Mouse (Mus musculus): Measurements from ENCODE around the gene Rnf149. TPM values are rescaled to one million over a fixed set of nuclear protein-coding genes. Genes with fewer than 3 reads are reported as not detected.
"Not testable (repeated sequence)": the region's sequence is repeated elsewhere in the genome, so short reads cannot be mapped to it uniquely, and the experiment has no call there.

Rnf149 gene
- total RNA-seq (2015) (56.1 and 61.0 TPM in 2 replicates), total RNA-seq (2017) (69.5 and 70.7 TPM in 2 replicates)

DNA sequence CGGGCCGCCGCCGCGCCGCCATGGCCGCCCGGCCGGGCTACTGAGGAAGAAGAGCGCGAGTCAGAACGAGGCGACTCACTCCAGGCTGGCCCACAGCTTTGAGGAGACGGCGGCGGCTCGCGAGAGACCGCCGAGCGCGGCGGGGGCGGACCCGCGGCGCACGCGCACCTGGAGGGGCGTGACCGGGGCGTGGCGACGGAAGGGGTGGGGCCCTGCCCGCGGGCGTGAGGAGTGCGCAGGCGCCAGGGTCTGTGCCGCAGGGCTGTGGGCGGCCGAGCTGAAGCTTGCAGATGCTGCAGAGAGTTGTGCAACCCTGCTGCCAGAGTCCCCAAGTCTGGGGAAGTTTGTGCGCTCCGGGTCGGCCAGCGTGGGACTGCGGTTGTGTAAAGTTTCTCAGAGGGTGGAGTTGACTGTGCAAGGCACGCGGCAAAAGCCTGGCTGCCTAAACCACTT lies at the start of gene Rnf149:
Gene Rnf149, minus strand, starts transcription at position 153 of the 453 bp plus-strand sequence.
- peak; percentile 80 for ATAC-seq (ENCODE audit: poor library complexity, severe bottlenecking)

DNA sequence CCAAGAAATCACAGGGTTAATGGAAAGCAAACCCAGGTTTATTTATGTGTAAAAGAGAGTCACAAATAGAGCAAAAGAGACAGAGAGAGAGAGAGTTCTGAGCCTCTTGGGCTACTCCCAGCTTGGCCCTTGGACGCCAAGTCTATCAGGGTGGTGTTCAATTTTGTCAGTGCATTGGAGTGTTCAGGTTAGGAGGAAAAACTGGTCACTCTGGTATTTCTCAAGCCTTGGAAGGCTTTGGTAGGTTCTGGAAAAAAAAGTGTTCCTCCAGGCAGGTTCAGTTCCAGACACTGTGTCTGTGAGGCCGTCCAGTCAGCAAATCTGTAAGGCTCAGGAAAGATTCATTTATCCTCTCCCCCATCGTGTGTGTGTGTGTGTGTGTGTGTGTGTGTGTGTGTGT lies 48.3 kb upstream of the Rnf149 start:
- ATAC-seq (ENCODE audit: poor library complexity, severe bottlenecking): no peak

DNA sequence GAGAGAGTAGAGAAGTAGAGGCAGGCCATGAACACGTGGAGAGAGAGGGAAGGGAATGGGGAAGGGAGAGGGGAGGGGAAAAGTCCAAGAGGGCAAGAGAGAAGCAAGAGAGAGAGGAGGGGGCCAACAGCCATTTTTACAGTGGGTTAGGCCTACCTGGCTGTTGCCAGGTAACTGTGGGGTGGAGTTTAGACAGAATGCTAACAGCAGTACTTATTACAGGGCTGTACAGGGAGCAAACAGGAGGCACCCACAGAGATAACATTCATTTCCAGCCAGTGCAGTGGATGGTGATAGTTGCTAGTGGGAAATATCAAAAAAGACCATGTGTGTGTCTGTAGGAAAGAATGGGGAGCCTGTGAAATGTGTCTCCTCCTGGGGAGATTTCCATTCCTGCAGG lies 46.5 kb upstream of the Rnf149 start:
- ATAC-seq (ENCODE audit: poor library complexity, severe bottlenecking): no peak

DNA sequence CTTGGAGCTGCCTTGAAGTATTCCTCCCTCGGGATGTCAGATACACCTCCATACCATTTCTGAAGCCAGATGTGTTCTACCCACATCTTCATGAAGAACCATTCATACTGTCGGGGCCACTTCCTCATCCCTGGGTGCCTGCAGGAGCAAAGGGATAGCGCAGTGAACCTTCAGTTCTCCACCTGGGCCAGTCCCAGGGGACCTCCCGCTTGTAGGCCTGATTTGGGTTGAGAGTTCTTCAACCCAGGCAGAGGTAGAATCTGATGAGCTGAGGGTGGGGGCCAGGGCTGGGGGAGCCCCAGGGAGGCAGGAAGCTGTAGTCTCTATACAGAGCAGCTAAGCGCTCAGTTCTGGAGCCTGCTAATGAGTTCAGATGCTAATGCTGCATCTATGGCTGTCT lies 45.9 kb upstream of the Rnf149 start:
- ATAC-seq (ENCODE audit: poor library complexity, severe bottlenecking): no peak

DNA sequence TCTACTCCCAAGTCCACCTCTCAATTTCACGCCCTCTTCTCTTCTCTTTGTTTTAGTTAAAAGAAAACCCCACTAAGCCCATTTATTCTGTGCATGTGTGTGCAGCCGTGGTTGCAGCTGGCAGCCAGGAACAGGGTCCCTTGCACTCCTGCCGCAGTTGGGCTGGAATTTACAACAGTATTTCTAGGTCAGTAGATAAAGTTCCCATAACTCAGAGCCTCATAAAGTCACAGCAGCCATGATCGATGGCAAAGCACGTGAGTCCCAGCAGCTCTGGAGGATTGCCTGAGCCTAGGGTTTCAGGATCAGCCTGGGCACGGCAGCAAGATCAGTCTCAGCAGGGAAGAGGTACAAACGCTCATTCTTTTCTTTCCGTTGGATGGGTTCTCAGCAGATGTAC lies 41.3 kb upstream of the Rnf149 start:
- ATAC-seq (ENCODE audit: poor library complexity, severe bottlenecking): no peak

DNA sequence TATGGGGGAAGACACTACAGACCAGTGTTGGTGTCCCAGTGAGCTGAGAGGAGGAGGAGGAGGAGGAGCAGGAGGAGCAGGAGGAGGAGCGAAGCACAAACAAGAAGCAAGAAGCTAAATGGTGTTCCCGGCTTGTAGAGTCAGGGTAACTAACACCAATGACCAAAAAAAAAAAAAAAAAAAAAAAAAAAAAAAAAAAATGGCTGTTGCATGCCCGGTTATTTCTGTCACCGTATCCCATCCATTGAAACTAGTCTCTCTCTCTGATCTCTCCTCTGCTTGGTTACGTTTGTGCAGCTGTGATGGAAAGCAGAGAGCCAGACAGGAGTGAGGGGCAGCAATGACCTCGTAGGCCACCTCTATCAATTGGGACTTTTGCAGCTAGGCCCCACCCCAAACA lies 38.3 kb upstream of the Rnf149 start:
- no peak for ATAC-seq (ENCODE audit: poor library complexity, severe bottlenecking)

DNA sequence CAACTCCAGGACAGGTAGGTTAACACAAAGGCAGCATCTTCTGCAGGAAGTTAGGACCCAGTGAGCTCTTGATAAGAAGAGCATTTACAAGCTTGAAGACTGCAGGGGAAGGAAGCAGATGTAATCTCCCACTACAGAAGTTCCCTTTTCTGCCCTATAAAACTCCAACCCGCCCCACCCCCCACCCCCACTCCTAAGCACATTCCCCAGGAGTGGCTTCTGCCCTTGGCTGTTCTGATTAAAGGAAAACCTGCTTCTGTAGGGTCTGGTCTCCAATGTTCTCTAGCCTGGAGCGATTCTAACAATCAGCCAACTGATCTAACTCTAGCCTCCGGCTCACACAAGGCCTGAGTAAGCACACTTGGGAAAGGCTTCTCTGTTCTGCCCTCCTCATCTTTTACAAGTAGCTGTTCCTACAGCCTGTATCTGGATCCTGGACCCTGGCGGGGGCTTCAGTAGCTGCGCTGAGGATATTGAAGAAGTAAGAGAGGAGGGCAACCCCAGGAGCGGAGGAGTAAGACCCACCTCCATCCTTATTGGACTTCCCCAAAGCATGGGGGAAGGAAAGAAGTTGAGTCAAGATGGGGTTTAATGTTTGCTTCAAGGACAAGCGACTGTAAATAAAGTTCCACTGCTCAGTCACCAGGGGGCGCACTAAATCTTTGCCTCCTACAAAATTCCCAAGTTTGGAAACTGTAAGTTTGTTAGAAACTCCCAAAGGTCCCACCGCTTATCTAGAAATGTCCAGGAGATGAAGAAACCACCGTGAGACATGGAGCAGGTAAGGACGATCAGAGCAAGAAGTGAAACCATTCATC lies 37.5 kb upstream of the Rnf149 start:
- ATAC-seq (ENCODE audit: poor library complexity, severe bottlenecking): peak; percentile 87

DNA sequence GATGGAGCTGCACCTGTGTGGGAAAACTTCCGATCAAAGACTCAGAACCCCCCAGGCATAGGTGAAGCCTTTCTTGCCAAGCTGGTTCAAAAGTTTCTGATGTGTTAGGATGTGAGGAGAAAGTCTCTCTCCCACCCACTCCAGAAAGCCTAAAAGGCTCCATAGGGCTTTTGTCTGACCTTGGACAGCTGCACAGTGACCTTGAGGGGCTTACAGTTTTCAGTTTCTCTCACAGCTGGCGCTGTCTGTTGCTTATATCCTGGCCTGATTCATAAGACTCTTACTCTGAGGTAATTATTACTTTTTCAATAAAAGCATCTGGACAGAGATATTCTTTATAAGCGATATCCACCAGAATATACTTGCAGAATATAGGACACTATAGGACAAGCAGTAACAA lies 35.9 kb upstream of the Rnf149 start:
- ATAC-seq (ENCODE audit: poor library complexity, severe bottlenecking): no peak

DNA sequence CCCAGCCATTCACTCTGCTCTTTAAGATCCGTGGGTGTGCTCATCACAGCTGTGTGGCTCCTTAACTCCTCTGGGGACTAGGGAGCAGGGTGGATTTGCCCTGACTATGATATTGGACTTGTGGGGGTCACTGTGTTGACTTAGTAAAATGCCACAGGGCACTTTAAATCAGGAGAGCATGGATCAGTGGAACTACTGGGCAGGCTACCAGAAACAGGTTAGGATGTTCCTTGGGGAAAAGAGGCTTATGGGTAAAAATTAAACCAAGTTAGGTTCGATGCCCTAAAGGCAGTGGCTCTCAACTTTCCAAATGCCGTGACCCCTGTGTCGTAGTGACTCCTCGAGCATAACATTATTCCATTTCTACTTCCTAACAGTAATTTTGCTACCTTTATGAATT lies 35.3 kb upstream of the Rnf149 start:
- no peak for ATAC-seq (ENCODE audit: poor library complexity, severe bottlenecking)

DNA sequence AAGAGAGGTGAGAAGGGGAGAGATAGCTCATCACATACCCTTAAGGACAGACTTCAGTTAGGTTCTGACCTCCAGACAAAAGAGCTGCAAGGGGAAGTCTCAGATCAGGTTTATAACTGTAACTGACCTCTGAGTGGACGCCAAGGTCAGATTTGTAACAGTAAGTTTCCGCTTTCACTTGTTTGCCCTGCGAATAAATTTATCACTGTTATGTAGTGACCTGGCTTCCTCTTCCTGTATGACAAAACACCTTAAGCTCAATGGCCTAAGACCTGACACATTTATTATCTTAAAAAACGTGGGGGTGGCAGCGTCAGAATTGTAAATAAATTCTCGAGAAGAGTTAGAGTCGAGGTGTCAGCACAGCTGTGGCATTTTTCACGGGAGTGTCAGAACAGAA lies 31.3 kb upstream of the Rnf149 start:
- peak; percentile 85 for ATAC-seq (ENCODE audit: poor library complexity, severe bottlenecking)

DNA sequence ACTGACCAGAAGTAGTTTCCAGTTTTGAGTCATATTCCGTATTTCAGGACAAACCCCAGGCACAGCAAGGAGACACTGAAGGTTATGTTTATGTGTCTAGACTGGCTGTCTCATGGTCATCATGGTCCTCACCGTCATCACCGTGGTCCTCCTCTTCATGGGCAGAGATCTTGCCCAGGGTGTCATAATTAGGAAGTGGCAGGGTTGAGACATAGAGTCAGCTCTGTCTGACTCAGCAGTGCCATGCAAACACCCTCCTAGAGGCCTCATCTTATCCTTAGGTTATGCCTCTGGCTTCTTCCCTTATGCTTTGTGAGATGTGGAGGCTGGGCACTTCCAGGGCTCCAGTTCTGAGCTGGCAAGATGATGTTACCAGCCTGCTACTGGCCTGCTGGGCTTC lies 25.3 kb upstream of the Rnf149 start:
- ATAC-seq (ENCODE audit: poor library complexity, severe bottlenecking): peak; percentile 100

DNA sequence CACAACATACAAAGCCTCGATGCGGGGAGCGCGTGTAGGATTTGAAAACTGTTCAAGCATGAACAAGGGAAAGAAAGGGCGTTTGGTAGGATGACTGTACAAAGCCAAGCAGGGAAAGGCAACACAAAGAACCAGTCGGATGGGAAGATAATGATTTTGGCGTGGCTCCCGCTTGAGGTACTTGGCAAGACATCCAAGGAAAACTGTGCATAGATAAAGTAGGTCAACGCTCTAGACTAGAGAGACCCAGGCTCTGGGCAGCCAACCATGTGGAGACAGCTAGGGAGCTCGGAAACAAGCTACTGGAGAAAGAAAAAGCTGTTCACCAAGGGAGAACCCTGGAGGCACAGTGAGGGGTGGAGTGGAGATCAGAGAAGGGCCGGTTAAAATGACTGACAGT lies 21.5 kb upstream of the Rnf149 start:
- ATAC-seq (ENCODE audit: poor library complexity, severe bottlenecking): no peak

DNA sequence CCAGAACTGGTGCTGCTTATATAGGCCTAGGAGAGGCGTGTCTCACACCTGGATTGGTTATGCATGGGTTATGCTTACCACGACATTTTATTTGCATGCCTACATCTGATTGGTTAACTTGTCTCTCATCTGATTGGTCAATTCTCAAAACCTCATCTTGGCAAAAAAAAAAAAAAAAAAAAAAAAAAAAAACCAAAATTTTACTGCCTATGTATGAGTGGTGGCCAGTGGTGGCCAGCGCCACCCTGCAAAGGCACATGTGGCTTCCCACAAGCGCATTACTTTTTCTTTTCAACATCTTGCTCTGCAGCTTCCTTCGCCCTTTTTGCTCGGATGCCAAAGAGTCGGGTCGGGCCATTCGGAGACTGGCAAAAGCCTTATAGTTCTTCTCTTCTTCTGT lies 19.9 kb upstream of the Rnf149 start:
- not testable (repeated sequence) for ATAC-seq (ENCODE audit: poor library complexity, severe bottlenecking)

DNA sequence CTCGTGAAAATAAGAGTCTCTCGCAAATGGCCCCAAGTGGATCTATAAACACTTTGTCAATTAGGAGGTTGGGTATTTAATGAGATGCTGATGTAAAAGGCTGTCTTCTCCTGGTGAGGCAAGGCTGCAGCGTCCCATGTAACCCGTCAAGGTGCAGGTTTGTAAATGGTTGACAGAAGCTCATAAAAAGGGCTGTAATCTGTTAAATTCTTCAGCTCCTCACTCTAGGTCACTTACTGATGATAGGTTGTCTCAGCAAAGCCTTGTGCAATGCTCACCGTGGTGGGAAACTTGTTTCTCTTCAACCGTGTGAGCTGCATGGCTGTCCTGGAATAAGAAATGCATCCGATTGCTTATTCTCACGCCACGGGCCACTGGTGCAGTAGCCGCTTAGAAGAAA lies 16.6 kb upstream of the Rnf149 start:
- ATAC-seq (ENCODE audit: poor library complexity, severe bottlenecking): no peak

DNA sequence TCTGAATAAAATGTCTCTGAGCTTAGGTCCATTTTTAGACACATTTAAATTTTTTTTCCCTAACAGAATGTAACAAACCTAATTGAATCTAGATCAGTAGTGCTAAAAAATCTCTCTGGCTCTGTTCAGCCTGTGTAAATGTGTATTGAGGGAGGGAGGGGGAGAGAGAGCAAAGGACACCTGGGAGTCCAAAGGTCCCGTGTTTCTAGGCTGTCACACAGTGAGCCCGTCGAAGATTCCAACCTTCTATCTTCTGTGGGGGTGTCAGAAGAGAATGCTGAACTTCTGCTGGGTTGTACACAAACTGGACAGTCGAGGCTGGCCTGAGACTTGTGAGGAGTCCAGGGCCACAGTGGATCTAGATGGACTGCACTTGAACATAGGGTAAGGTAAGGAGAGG lies 14.9 kb upstream of the Rnf149 start:
- ATAC-seq (ENCODE audit: poor library complexity, severe bottlenecking): no peak

DNA sequence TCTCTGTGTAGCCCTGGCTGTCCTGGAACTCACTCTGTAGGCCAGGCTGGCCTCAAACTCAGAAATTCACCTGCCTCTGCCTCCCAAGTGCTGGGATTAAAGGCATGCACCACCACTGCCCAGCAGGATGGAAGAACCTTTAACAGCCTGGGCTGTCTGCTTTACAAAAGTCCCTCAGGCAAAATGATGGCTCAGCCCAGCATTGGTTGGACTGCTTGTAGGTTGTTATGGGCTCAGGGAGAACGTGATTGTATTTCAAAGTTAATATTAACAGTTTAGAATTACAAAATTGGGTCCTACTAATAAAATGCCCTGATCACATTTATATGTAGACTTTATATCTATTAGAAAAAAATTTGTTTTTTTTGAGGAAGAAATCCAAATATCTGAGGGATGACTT lies 14.4 kb upstream of the Rnf149 start:
- not testable (repeated sequence) for ATAC-seq (ENCODE audit: poor library complexity, severe bottlenecking)

DNA sequence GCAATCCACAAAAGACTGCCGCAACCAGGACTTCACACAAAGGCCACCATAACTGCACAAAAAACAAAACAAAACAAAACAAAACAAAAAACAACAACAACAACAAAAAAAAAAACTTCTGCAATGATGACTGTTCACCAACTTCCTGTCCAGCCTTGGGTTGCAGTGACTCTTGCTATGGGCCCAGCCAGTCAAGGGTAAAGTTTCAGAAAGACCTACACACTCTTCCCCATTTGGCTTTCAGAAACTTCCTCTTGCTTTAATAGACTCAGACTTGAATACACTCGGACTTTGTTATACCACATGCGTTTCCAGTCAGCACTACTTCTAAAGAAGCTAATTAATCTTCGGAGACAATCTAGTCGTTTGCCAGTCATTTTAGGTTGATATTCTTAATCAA lies 13.0 kb upstream of the Rnf149 start:
- peak; percentile 96 for ATAC-seq (ENCODE audit: poor library complexity, severe bottlenecking)

DNA sequence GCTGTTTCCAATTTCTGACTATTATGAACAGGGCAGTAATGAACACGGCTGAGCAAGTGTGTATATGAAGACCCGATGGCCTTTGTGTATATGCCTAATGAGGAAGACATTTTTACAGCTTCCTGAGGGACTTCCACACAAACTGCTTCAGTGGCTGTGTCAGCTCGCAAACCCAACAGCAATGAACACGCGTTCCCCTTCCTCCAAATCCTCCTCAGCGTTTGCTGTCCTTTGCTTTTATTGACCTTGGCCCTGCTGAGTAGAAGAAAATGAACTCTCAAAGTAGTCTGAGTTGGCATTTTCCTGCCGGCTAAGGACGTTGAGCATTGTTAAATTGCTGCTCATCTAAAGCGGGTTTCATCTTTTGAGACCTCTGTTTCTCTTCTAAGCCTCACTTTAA lies 8.2 kb upstream of the Rnf149 start:
- no peak for ATAC-seq (ENCODE audit: poor library complexity, severe bottlenecking)

DNA sequence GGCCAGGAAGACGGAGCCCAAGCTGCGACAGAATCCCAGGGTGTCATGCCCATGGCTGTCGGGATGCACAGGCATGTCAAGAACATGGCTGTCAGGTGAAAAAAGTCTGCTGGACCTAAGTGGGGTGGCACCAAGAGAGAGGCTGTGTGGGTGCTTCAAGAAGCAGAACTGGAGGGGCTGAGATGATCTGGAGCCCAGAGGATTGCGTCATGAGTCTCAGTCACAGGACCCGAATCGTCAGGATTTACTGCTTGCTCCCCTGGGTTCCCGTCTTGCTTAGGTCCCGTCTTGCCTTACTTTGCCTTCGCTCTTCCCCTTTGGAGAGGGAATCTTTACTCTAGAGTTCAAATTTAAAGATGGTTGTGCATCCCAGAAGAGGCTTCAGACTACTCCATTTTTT lies 6.0 kb upstream of the Rnf149 start:
- peak; percentile 58 for ATAC-seq (ENCODE audit: poor library complexity, severe bottlenecking)

DNA sequence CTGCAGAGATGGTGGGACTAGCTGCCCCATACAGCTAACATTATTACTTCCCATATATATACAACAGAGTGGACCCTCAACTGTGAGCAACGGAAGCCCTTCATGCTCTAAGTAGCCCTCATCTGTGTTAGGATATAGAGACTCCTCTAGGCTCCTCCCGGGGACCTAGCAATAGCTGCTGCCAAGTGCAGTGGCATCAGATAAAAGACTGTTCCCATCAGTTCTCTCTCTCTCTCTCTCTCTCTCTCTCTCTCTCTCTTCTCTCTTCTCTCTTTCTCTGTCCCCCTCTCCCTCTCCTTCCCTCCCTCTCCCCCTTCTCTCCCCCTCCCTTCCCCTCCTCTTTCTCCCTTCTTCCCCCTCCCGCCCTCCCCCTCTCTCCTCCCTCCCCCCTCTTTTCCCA lies 4.0 kb upstream of the Rnf149 start:
- no peak for ATAC-seq (ENCODE audit: poor library complexity, severe bottlenecking)

DNA sequence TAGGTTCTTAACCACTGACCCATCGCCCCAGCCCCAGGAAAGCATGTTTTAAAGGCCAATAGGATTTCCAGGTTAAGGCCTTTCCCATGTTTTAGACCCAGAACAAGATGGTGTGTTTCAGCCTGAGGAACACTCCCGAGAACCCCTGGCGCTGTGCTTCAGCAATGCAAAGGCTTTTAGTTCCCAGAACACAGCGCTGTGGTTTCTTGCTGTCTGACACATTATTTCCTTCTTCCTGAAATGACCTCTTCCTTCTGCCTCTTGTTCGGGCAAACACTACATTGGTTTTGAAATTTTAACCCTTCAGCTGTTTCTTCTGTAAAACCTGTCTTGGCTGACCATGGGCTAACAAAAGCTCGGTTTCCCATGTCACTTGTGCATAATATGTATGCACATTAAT lies 1.9 kb upstream of the Rnf149 start:
- ATAC-seq (ENCODE audit: poor library complexity, severe bottlenecking): peak; percentile 43

DNA sequence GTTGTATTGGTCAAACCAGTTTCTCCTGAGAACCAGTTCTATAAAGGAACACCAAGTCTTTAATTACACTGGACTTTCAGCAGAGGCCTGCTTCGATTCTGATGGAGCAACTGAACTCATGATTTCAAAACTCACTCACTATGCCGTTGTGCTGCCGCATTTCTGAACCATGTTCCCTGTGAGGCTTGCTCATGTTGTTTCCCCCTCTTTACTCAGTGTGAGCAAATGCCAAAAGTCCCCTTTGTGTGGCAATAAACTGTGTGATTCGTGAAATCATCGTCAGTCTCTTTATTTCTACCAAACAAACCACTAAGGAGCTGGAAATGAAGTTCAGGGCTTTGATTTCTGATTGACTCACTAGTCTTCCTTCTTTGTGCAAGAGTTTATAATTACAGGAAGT lies 1.2 kb upstream of the Rnf149 start:
- ATAC-seq (ENCODE audit: poor library complexity, severe bottlenecking): peak; percentile 29

Measured in megakaryocyte, adult 5-6 weeks (primary cell).